Mouse (Mus musculus): Measurements from ENCODE around the gene Cln3. TPM values are rescaled to one million over a fixed set of nuclear protein-coding genes. Genes with fewer than 3 reads are reported as not detected.

Gene Cln3
- total RNA-seq, 1 experiment = 35.1 TPM

- Histone ChIP-seq H3K4me3 (ENCODE audit: insufficient read depth in 1 of 2, low read depth in 1 of 2, low read length in 2 of 2, poor library complexity in 1 of 2, severe bottlenecking in 1 of 2) (peak overlapping the region; percentile 63 to 71), H3K9ac (ENCODE audit: insufficient read depth, low read depth, low read length, poor library complexity, severe bottlenecking) (peak overlapping the region; percentile 66), H3K9me3 (ENCODE audit: control insufficient read depth, insufficient read depth, low read depth, low read length) (no peaks in the 10 kb centered on the region), H3K36me3 (ENCODE audit: control insufficient read depth, insufficient read depth, low read length, poor library complexity, severe bottlenecking) (no peaks in the 10 kb centered on the region; the same call in 1 of the 2 replicates), H3K4me1 (ENCODE audit: control insufficient read depth in 2 of 2, insufficient read depth in 2 of 2, low read length in 2 of 2, poor library complexity in 1 of 2) (peaks cover 6 to 13% of the 10 kb centered on the region in 2 experiments; a peak in 3 of 4 replicates), H3K27ac (ENCODE audit: insufficient read depth, low read depth, low read length, poor library complexity, severe bottlenecking) (no peak overlapping the region)
- no peak for DNase-seq (ENCODE audit: low read depth, low spot score)
- TF ChIP-seq ZC3H11A (IDR thresholded peaks at IDR 0.05; ENCODE audit: borderline replicate concordance, low read depth, low read length) (no peak), HCFC1 (IDR thresholded peaks at IDR 0.05; ENCODE audit: borderline replicate concordance, insufficient read depth, low read length) (no peak), ZNF384 (IDR thresholded peaks at IDR 0.05; ENCODE audit: low read depth, low read length) (no peak), MAFK (IDR thresholded peaks at IDR 0.05; ENCODE audit: insufficient read depth, low read depth, low read length) (no peak), CHD2 (IDR thresholded peaks at IDR 0.05; ENCODE audit: low read depth, low read length) (no peak)
- in situ Hi-C loops (cut with MboI; ENCODE audit: low sequenced_read_pairs in 2 of 2, unreplicated experiment in 2 of 2) = no loop called here
These were observed 39.2 kb upstream of the Cln3 start for GRCm38 (mm10) chr7:126624774-126625173.

DNA sequence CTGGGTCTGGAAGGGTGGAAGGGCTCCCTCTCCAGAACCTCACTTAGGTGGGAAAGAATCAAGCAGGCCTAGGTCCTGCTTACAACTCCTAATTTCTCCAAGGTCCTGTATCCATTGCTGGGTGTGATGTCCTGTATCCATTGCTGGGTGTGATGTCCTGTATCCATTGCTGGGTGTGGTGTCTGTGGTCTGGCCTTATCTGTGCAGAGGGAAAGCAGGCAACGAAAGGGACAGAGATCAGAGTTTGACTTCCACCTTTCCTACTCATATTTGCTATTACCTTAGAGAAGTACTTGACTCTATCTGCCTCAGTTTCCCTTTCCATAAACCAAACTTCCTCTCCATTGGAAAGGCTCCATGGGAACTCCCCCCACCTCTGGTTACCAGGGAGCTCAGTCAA is 37.8 kb upstream of the Cln3 start:
- in situ Hi-C loops (cut with MboI; ENCODE audit: low sequenced_read_pairs in 2 of 2, unreplicated experiment in 2 of 2) = no loop called here
- Histone ChIP-seq H3K9me3 (ENCODE audit: control insufficient read depth, insufficient read depth, low read depth, low read length) (no peaks in the 10 kb centered on the region), H3K27ac (ENCODE audit: insufficient read depth, low read depth, low read length, poor library complexity, severe bottlenecking) (no peak overlapping the region), H3K4me3 (ENCODE audit: insufficient read depth in 1 of 2, low read depth in 1 of 2, low read length in 2 of 2, poor library complexity in 1 of 2, severe bottlenecking in 1 of 2) (no peak overlapping the region), H3K9ac (ENCODE audit: insufficient read depth, low read depth, low read length, poor library complexity, severe bottlenecking) (no peak overlapping the region), H3K36me3 (ENCODE audit: control insufficient read depth, insufficient read depth, low read length, poor library complexity, severe bottlenecking) (no peaks in the 10 kb centered on the region; the same call in 1 of the 2 replicates), H3K4me1 (ENCODE audit: control insufficient read depth in 2 of 2, insufficient read depth in 2 of 2, low read length in 2 of 2, poor library complexity in 1 of 2) (peaks cover 5 to 9% of the 10 kb centered on the region in 2 experiments; a peak in 3 of 4 replicates)
- TF ChIP-seq ZNF384 (IDR thresholded peaks at IDR 0.05; ENCODE audit: low read depth, low read length) (no peak), MAFK (IDR thresholded peaks at IDR 0.05; ENCODE audit: insufficient read depth, low read depth, low read length) (no peak), ZC3H11A (IDR thresholded peaks at IDR 0.05; ENCODE audit: borderline replicate concordance, low read depth, low read length) (no peak), HCFC1 (IDR thresholded peaks at IDR 0.05; ENCODE audit: borderline replicate concordance, insufficient read depth, low read length) (no peak), CHD2 (IDR thresholded peaks at IDR 0.05; ENCODE audit: low read depth, low read length) (no peak)
- no peak for DNase-seq (ENCODE audit: low read depth, low spot score)

GRCm38 (mm10) chr7:126621452-126622359 is 36.1 kb upstream of the Cln3 start:
- in situ Hi-C loops (cut with MboI; ENCODE audit: low sequenced_read_pairs in 2 of 2, unreplicated experiment in 2 of 2) = no loop called here
- H3K4me3 ChIP-seq (ENCODE audit: insufficient read depth in 1 of 2, low read depth in 1 of 2, low read length in 2 of 2, poor library complexity in 1 of 2, severe bottlenecking in 1 of 2) = no peak overlapping the region
- TF ChIP-seq MAFK (IDR thresholded peaks at IDR 0.05; ENCODE audit: insufficient read depth, low read depth, low read length) (no peak), ZC3H11A (IDR thresholded peaks at IDR 0.05; ENCODE audit: borderline replicate concordance, low read depth, low read length) (no peak), ZNF384 (IDR thresholded peaks at IDR 0.05; ENCODE audit: low read depth, low read length) (no peak), HCFC1 (IDR thresholded peaks at IDR 0.05; ENCODE audit: borderline replicate concordance, insufficient read depth, low read length) (no peak), CHD2 (IDR thresholded peaks at IDR 0.05; ENCODE audit: low read depth, low read length) (no peak)
- peaks cover 5 to 9% of the 10 kb centered on the region in 2 experiments; a peak in 3 of 4 replicates for H3K4me1 ChIP-seq (ENCODE audit: control insufficient read depth in 2 of 2, insufficient read depth in 2 of 2, low read length in 2 of 2, poor library complexity in 1 of 2)
- H3K9ac ChIP-seq (ENCODE audit: insufficient read depth, low read depth, low read length, poor library complexity, severe bottlenecking) = no peak overlapping the region
- no peak overlapping the region for H3K27ac ChIP-seq (ENCODE audit: insufficient read depth, low read depth, low read length, poor library complexity, severe bottlenecking)
- H3K9me3 ChIP-seq (ENCODE audit: control insufficient read depth, insufficient read depth, low read depth, low read length) = no peaks in the 10 kb centered on the region
- no peak for DNase-seq (ENCODE audit: low read depth, low spot score)
- H3K36me3 ChIP-seq (ENCODE audit: control insufficient read depth, insufficient read depth, low read length, poor library complexity, severe bottlenecking) = no peaks in the 10 kb centered on the region; the same call in 1 of the 2 replicates

GRCm38 (mm10) chr7:126619559-126620275 is 34.1 kb upstream of the Cln3 start:
- no peak for TF ChIP-seq HCFC1 (IDR thresholded peaks at IDR 0.05; ENCODE audit: borderline replicate concordance, insufficient read depth, low read length)
- no peak for TF ChIP-seq ZNF384 (IDR thresholded peaks at IDR 0.05; ENCODE audit: low read depth, low read length)
- no peak for TF ChIP-seq MAFK (IDR thresholded peaks at IDR 0.05; ENCODE audit: insufficient read depth, low read depth, low read length)
- TF ChIP-seq ZC3H11A (IDR thresholded peaks at IDR 0.05; ENCODE audit: borderline replicate concordance, low read depth, low read length) = no peak
- TF ChIP-seq CHD2 (IDR thresholded peaks at IDR 0.05; ENCODE audit: low read depth, low read length) = no peak
- Histone ChIP-seq H3K4me1 (ENCODE audit: control insufficient read depth in 2 of 2, insufficient read depth in 2 of 2, low read length in 2 of 2, poor library complexity in 1 of 2) (0 out of 4 replicates have a peak, but pooled peaks cover 0 to 1% of the 10 kb centered on the region in 2 experiments), H3K4me3 (ENCODE audit: insufficient read depth in 1 of 2, low read depth in 1 of 2, low read length in 2 of 2, poor library complexity in 1 of 2, severe bottlenecking in 1 of 2) (no peak overlapping the region), H3K27ac (ENCODE audit: insufficient read depth, low read depth, low read length, poor library complexity, severe bottlenecking) (no peak overlapping the region), H3K9ac (ENCODE audit: insufficient read depth, low read depth, low read length, poor library complexity, severe bottlenecking) (no peak overlapping the region), H3K36me3 (ENCODE audit: control insufficient read depth, insufficient read depth, low read length, poor library complexity, severe bottlenecking) (no peaks in the 10 kb centered on the region; the same call in 1 of the 2 replicates), H3K9me3 (ENCODE audit: control insufficient read depth, insufficient read depth, low read depth, low read length) (no peaks in the 10 kb centered on the region)
- no peak for DNase-seq (ENCODE audit: low read depth, low spot score)
- in situ Hi-C loops (cut with MboI; ENCODE audit: low sequenced_read_pairs in 2 of 2, unreplicated experiment in 2 of 2) = no loop called here

Data from ES-E14 (cell line).